Mouse (Mus musculus) yolk sac, embryonic 10.5 days (tissue): ENCODE data around the gene Olfr968.

Source experiments
- DNase-seq: peaks from one replicate; pipeline ENCODE4 v3.0.0-alpha.2; 2017; ENCODE audit warnings: low spot score

Olfr968 gene

GRCm38 (mm10) chr9:39783153-39783552, at the start of gene Olfr968:
Gene Olfr968, minus strand, starts transcription at chr9:39783253.
- DNase-seq: no peak

GRCm38 (mm10) chr9:39808560-39808959, 25.5 kb upstream of the Olfr968 start, which contains the start of gene Olfr970:
Gene Olfr970, plus strand, starts transcription at chr9:39808860.
- no peak for DNase-seq

GRCm38 (mm10) chr9:39790558-39790957, 7.5 kb upstream of the Olfr968 start, which contains the start of gene Olfr969:
Gene Olfr969, plus strand, starts transcription at chr9:39790945.
- DNase-seq: no peak

GRCm38 (mm10) chr9:39746428-39746827, 36.6 kb downstream of the Olfr968 start:
- no peak for DNase-seq

- DNase-seq: no peak
These were observed 37.1 kb downstream of the Olfr968 start, which contains the start of gene Olfr967 for GRCm38 (mm10) chr9:39745949-39746348. Gene Olfr967, plus strand, starts transcription at chr9:39746249.

GRCm38 (mm10) chr9:39740741-39741140, 42.3 kb downstream of the Olfr968 start:
- DNase-seq: no peak

- DNase-seq: no peak
These were observed 52.4 kb downstream of the Olfr968 start, which contains the start of gene Olfr150 for GRCm38 (mm10) chr9:39730678-39731077. Gene Olfr150, plus strand, starts transcription at chr9:39730978.
